ENCODE assay signal across 26 mouse cellular contexts in genomic region chr7:126443997-126444396, GRCm38 (mm10). TPM values are rescaled to one million over a fixed set of nuclear protein-coding genes. Genes with fewer than 3 reads are reported as not detected.
DNase-seq lines count a peak whose midpoint lies in the region; TF ChIP-seq lines count a peak whose summit lies in the region.
"Had no signal": no experiment of that assay in that cellular context is flagged by ENCODE, and none has a peak within 500 bp of the region (broad histone marks: within the 10 kb centered on the region; RNA-seq: fewer than 3 reads in every experiment).

No protein-coding gene starts in this region.

- TF ChIP-seq POLR2A in heart, adult 2 months (IDR thresholded peaks at IDR 0.05; ENCODE audit: insufficient read depth, low read depth, low read length) = no peak

- H3K4me3 ChIP-seq in gastrocnemius, adult 2 months = no peak overlapping the region
- H3K4me3 ChIP-seq in heart, adult 2 months = no peak overlapping the region
- H3K4me3 ChIP-seq: embryonic facial prominence, embryonic 13.5 days; embryonic facial prominence, embryonic 15.5 days; erythroblast, embryonic 14.5 days; forebrain, embryonic 10.5 days; forebrain, embryonic 12.5 days had no signal

- TF ChIP-seq CTCF in gastrocnemius, adult 2 months (IDR thresholded peaks at IDR 0.05) = no peak
- no peak for TF ChIP-seq CTCF in heart, adult 2 months (IDR thresholded peaks at IDR 0.05)

- peak; percentile 64 for DNase-seq in gastrocnemius, adult 2 months
- no peak for DNase-seq in gastrocnemius, adult 18-20 months (ENCODE audit: low spot score)
- peak; percentile 85 for DNase-seq in heart, adult 11 months
- DNase-seq in heart, adult 2 months = no peak
- peak; percentile 62 for DNase-seq in skeletal muscle tissue, adult 2 months (ENCODE audit: low read depth, low spot score)
- DNase-seq: adrenal gland, adult 8-10 months; adrenal gland, postnatal 14 days; B cell, adult 2 months; cerebellum, adult 11 months; cerebellum, adult 18-20 months; cerebellum, adult 8-10 months; cerebellum, adult 9-11 months; cerebellum, postnatal 14 days; cerebellum, postnatal 36 days; embryo, embryonic 11 days had no signal

- no peak for TF ChIP-seq EP300 in heart, adult 2 months (IDR thresholded peaks at IDR 0.05; ENCODE audit: insufficient read depth, low read depth, low read length)

- intact Hi-C loops in gastrocnemius, adult 2 months (cut with DNase I) = no loop called here
- intact Hi-C loops in heart, adult 2 months (cut with DNase I) = no loop called here

- no peaks in the 10 kb centered on the region for H3K79me2 ChIP-seq in heart, adult 2 months (replicated peaks; ENCODE audit: control insufficient read depth, insufficient read depth, low read length)

- H3K27me3 ChIP-seq in heart, adult 2 months (ENCODE audit: control insufficient read depth, insufficient read depth, low read length) = no peaks in the 10 kb centered on the region
- H3K27me3 ChIP-seq: CH12.LX; embryonic facial prominence, embryonic 13.5 days; embryonic facial prominence, embryonic 15.5 days; forebrain, embryonic 12.5 days; Patski had no signal

- H3K9ac ChIP-seq in heart, adult 2 months (ENCODE audit: low read depth, low read length) = no peak overlapping the region
- H3K9ac ChIP-seq: embryonic facial prominence, embryonic 13.5 days; embryonic facial prominence, embryonic 15.5 days; forebrain, embryonic 12.5 days had no signal

- peak overlapping the region; percentile 65; the same call in 1 of the 2 replicates for H3K27ac ChIP-seq in gastrocnemius, adult 2 months
- H3K27ac ChIP-seq in heart, adult 2 months = no peak overlapping the region
- H3K27ac ChIP-seq: embryonic facial prominence, embryonic 13.5 days; embryonic facial prominence, embryonic 15.5 days; forebrain, embryonic 10.5 days; forebrain, embryonic 12.5 days had no signal

- no peaks in the 10 kb centered on the region for H3K4me1 ChIP-seq in heart, adult 2 months (ENCODE audit: control insufficient read depth, insufficient read depth, low read length)
- H3K4me1 ChIP-seq: embryonic facial prominence, embryonic 13.5 days; embryonic facial prominence, embryonic 15.5 days; forebrain, embryonic 10.5 days; forebrain, embryonic 12.5 days had no signal

- WGBS in heart, adult 2 months = 96% methylated on average over 10 of the region's 10 CpGs

- H3K36me3 ChIP-seq in heart, adult 2 months (ENCODE audit: control insufficient read depth, insufficient read depth, low read length) = no peaks in the 10 kb centered on the region

RNA-seq across cellular contexts. Expression of gene Rabep2, which starts 15.4 kb away (rescaled TPM):
- 10 to 100 TPM; 14.0 to 14.9 TPM for total RNA-seq in gastrocnemius, adult 2 months (2021)
- total RNA-seq in gastrocnemius, adult 18-20 months (2021) = 10 to 100 TPM; 10.6 to 13.1 TPM
- 1 to 10 TPM; 5.3 to 6.3 TPM for total RNA-seq in heart, adult 2 months (2021)
- 8.1 and 9.2 TPM in 2 replicates for polyA plus RNA-seq in heart, adult 2 months (2012; rRNA removed)

RNA-seq across cellular contexts. Expression of gene Atp2a1, which starts 18.9 kb away (rescaled TPM):
- total RNA-seq in gastrocnemius, adult 2 months (2021) = over 10,000 TPM; 21,521 to 26,495 TPM
- over 10,000 TPM; 23,271 to 27,147 TPM for total RNA-seq in gastrocnemius, adult 18-20 months (2021)
- total RNA-seq in heart, adult 2 months (2021) = 1 to 10 TPM; 1.1 to 1.3 TPM
- polyA plus RNA-seq in heart, adult 2 months (2012; rRNA removed) = 5.7 and 6.6 TPM in 2 replicates
- total RNA-seq: G1E had no signal
- polyA plus RNA-seq: erythroblast, embryonic 14.5 days had no signal

RNA-seq across cellular contexts. Expression of gene Cd19, which starts 29.3 kb away (rescaled TPM):
- total RNA-seq in gastrocnemius, adult 2 months (2021) = not detected
- total RNA-seq in gastrocnemius, adult 18-20 months (2021) = not detected
- 1 to 10 TPM in 1 of 2 experiments, under 1 TPM in 1; 0.37 to 1.9 TPM for total RNA-seq in heart, adult 2 months (2021)
- 2.1 and 4.6 TPM in 2 replicates for polyA plus RNA-seq in heart, adult 2 months (2012; rRNA removed)
- total RNA-seq: G1E had no signal
- polyA plus RNA-seq: embryonic facial prominence, embryonic 11.5 days; embryonic facial prominence, embryonic 13.5 days; erythroblast, embryonic 14.5 days; forebrain, embryonic 12.5 days; forebrain, embryonic 14.5 days; forebrain, embryonic 16.5 days; G1E; Patski had no signal

RNA-seq across cellular contexts. Expression of gene Sh2b1, which starts 31.2 kb away (rescaled TPM):
- total RNA-seq in gastrocnemius, adult 2 months (2021) = 10 to 100 TPM; 43.0 to 48.1 TPM
- total RNA-seq in gastrocnemius, adult 18-20 months (2021) = 10 to 100 TPM; 49.2 to 51.0 TPM
- total RNA-seq in heart, adult 2 months (2021) = 10 to 100 TPM; 42.5 to 46.1 TPM
- polyA plus RNA-seq in heart, adult 2 months (2012; rRNA removed) = 58.2 and 59.2 TPM in 2 replicates

RNA-seq across cellular contexts. Expression of gene Tufm, which starts 43.2 kb away (rescaled TPM):
- 100 to 1,000 TPM; 111 to 141 TPM for total RNA-seq in gastrocnemius, adult 2 months (2021)
- total RNA-seq in gastrocnemius, adult 18-20 months (2021) = 100 to 1,000 TPM; 118 to 124 TPM
- 100 to 1,000 TPM; 271 to 314 TPM for total RNA-seq in heart, adult 2 months (2021)
- 288 and 353 TPM in 2 replicates for polyA plus RNA-seq in heart, adult 2 months (2012; rRNA removed)

Comparison
In these comparisons a context has a peak if more than half of its experiments do, and no peak if none do; other contexts are left out.
1. DNase-seq: peak in gastrocnemius, adult 2 months (single experiment), heart, adult 11 months (single experiment) and skeletal muscle tissue, adult 2 months (single experiment); none in gastrocnemius, adult 18-20 months (single experiment) and heart, adult 2 months (0 of 2).
2. RNA of gene Atp2a1, which starts 18.9 kb away (total RNA-seq): 23,271 to 27,147 TPM in gastrocnemius, adult 18-20 months and 21,521 to 26,495 TPM in gastrocnemius, adult 2 months; 1.1 to 1.3 TPM in heart, adult 2 months; every median in the first group is over 1,000 times any median in the second.